Mouse (Mus musculus): ENCODE measurements at regions not wholly inside any gene's neighbourhood (a gene's known extent, or its start where the extent isn't known, plus 50 kb on each side); places are given as distances from the start of the nearest gene placed in this dataset.

- TF ChIP-seq POLR2A (IDR thresholded peaks at IDR 0.05; ENCODE audit: low read depth, low read length): no peak
- no peak for TF ChIP-seq CTCF (IDR thresholded peaks at IDR 0.05; ENCODE audit: extremely low read depth, insufficient read depth, insufficient read length, insufficient replicate concordance)
These were observed 537.2 kb upstream of the Sel1l start for GRCm38 (mm10) chr12:92386195-92386594.
